Mouse (Mus musculus) CH12.LX (cell line): ENCODE results near the gene Zic1.

Source experiments
- CTCF ChIP-seq, 2 experiments: IDR thresholded peaks in 1 of 2; conservative IDR thresholded peaks in 1 of 2; 2 replicates each; pipeline ENCODE4 v1.5.1; 2011 to 2012; ENCODE audit warnings: low read depth in 2 of 2, low read length in 2 of 2, improper control_type of control experiment in 1 of 2, inconsistent platforms in 1 of 2, mild to moderate bottlenecking in 1 of 2, moderate library complexity in 1 of 2
- E2F4 ChIP-seq: IDR thresholded peaks from 2 replicates; pipeline ENCODE4 v1.6.1; 2011; ENCODE audit warnings: low read depth, low read length, improper control_type of control experiment; ENCODE audit not compliant: insufficient replicate concordance
- ELF1 ChIP-seq: IDR thresholded peaks from 2 replicates; pipeline ENCODE4 v1.6.1; 2014; ENCODE audit warnings: low read depth, mild to moderate bottlenecking, inconsistent platforms, low read length, improper control_type of control experiment
- MAFK ChIP-seq: IDR thresholded peaks from 2 replicates; pipeline ENCODE4 v1.6.1; 2011; ENCODE audit warnings: low read length, improper control_type of control experiment; ENCODE audit not compliant: insufficient replicate concordance
- MYC ChIP-seq: IDR thresholded peaks from 2 replicates; pipeline ENCODE4 v1.6.1; 2011; ENCODE audit warnings: low read depth, mild to moderate bottlenecking, improper control_type of control experiment, low read length
- POLR2A ChIP-seq: IDR thresholded peaks from 2 replicates; pipeline ENCODE4 v1.6.1; 2011; ENCODE audit warnings: low read depth, mild to moderate bottlenecking, improper control_type of control experiment, low read length
- POLR2AphosphoS2 ChIP-seq: IDR thresholded peaks from 2 replicates; pipeline ENCODE4 v1.6.1; 2011; ENCODE audit warnings: low read depth, low read length, improper control_type of control experiment
- RCOR1 ChIP-seq: conservative IDR thresholded peaks from 2 replicates; pipeline ENCODE4 v1.6.1; 2012; ENCODE audit warnings: low read depth, mild to moderate bottlenecking, inconsistent platforms, low read length, improper control_type of control experiment
- SIN3A ChIP-seq: IDR thresholded peaks from 2 replicates; pipeline ENCODE4 v1.6.1; 2012; ENCODE audit warnings: low read length, improper control_type of control experiment, inconsistent platforms
- ZNF384 ChIP-seq: IDR thresholded peaks from 2 replicates; pipeline ENCODE4 v1.6.1; 2012; ENCODE audit warnings: low read depth, low read length, improper control_type of control experiment, inconsistent platforms

GRCm38 (mm10) chr9:91399976-91400375 is 34.4 kb upstream of the Zic1 start:
- TF ChIP-seq MYC (no peak), ELF1 (no peak), ZNF384 (no peak), MAFK (no peak), POLR2A (no peak), SIN3A (no peak), E2F4 (no peak), CTCF (conservative IDR thresholded peaks at IDR 0.05 in 1 of 2, IDR thresholded peaks at IDR 0.05 in 1 of 2; ENCODE audit: low read depth in 2 of 2, low read length in 2 of 2) (no peak), RCOR1 (no peak), POLR2AphosphoS2 (no peak)
